Mouse (Mus musculus) embryonic stem cell, embryonic (primary cell): ENCODE measurements at regions not wholly inside any gene's neighbourhood (a gene's known extent, or its start where the extent isn't known, plus 50 kb on each side); places are given as distances from the start of the nearest gene placed in this dataset.

Source experiments
- CTCF ChIA-PET, 4 experiments: fragments of 300-600 bp in 2 of 4; fragments of 350-600 bp in 2 of 4; sonication (Branson Sonifier 250); formaldehyde crosslinking; loops; one replicate each; lab custom pipeline; 2022; ENCODE audit warnings: inconsistent platforms in 2 of 4; lab: Charles Lee
- POLR2A ChIA-PET, 4 experiments: fragments of 300-600 bp in 2 of 4; fragments of 350-600 bp in 2 of 4; sonication (Branson Sonifier 250); formaldehyde crosslinking; loops; one replicate each; lab custom pipeline; 2022; ENCODE audit warnings: antibody characterized with exemption in 4 of 4, inconsistent platforms in 1 of 4; lab: Charles Lee

GRCm38 (mm10) chr1:137605890-137606663 is 569.4 kb downstream of the Ptprc start:
- POLR2A ChIA-PET, result interaction anchor here in 1 of 4 experiments (0.7 kb wide), 1 partner anchor 111 kb away, joined by 3 read pairs; no protein-coding TSS in a partner anchor
- CTCF ChIA-PET, result no interaction called here

- POLR2A ChIA-PET, result interaction anchor here in 1 of 4 experiments (0.6 kb wide), 1 partner anchor 16 kb away, joined by 6 read pairs; no protein-coding TSS in a partner anchor
- CTCF ChIA-PET, result no interaction called here
Observed at GRCm38 (mm10) chr1:137593732-137594131, 581.8 kb downstream of the Ptprc start.

- ChIA-PET CTCF (no interaction called here), POLR2A (no interaction called here)
Observed at GRCm38 (mm10) chr1:137591891-137592290, 583.6 kb downstream of the Ptprc start.

GRCm38 (mm10) chr1:137591295-137591694 is 584.2 kb downstream of the Ptprc start:
- ChIA-PET POLR2A (no interaction called here), CTCF (no interaction called here)

GRCm38 (mm10) chr1:137588304-137589300 is 586.9 kb downstream of the Ptprc start:
- CTCF ChIA-PET, result no interaction called here
- POLR2A ChIA-PET, result interaction anchor here in 1 of 4 experiments (0.6 kb wide), 1 partner anchor 587 kb away, joined by 3 read pairs; the partner anchor contains the start of gene Ptprc

- POLR2A ChIA-PET, result no interaction called here
- CTCF ChIA-PET, result no interaction called here
Observed at GRCm38 (mm10) chr1:137587481-137588228, 587.9 kb downstream of the Ptprc start.

- ChIA-PET CTCF (no interaction called here), POLR2A (no interaction called here)
Observed at GRCm38 (mm10) chr1:137584696-137585095, 590.8 kb downstream of the Ptprc start.

- ChIA-PET CTCF (no interaction called here), POLR2A (no interaction called here)
Observed at GRCm38 (mm10) chr1:137584104-137584675, 591.3 kb downstream of the Ptprc start.

- POLR2A ChIA-PET, result no interaction called here
- CTCF ChIA-PET, result no interaction called here
Observed at GRCm38 (mm10) chr1:137577639-137578038, 597.9 kb downstream of the Ptprc start.

- POLR2A ChIA-PET, result no interaction called here
Observed at GRCm38 (mm10) chr1:137576174-137576573, 599.3 kb downstream of the Ptprc start.

GRCm38 (mm10) chr1:137575380-137575779 is 600.1 kb downstream of the Ptprc start:
- ChIA-PET POLR2A (no interaction called here), CTCF (no interaction called here)

More at GRCm38 (mm10) chr1:137576174-137576573, 599.3 kb downstream of the Ptprc start:
- CTCF ChIA-PET, result no interaction called here

- CTCF ChIA-PET, result no interaction called here
- POLR2A ChIA-PET, result no interaction called here
Observed at GRCm38 (mm10) chr1:137571905-137572865, 603.3 kb downstream of the Ptprc start.

GRCm38 (mm10) chr1:137571190-137571904 is 604.2 kb downstream of the Ptprc start:
- CTCF ChIA-PET, result no interaction called here
- POLR2A ChIA-PET, result interaction anchor here in 1 of 4 experiments (0.5 kb wide), 1 partner anchor 839 kb away, joined by 3 read pairs; no protein-coding TSS in a partner anchor

GRCm38 (mm10) chr1:137567526-137567925 is 607.3 kb upstream of the Nr5a2 start:
- POLR2A ChIA-PET, result no interaction called here
- CTCF ChIA-PET, result no interaction called here

- POLR2A ChIA-PET, result no interaction called here
- CTCF ChIA-PET, result no interaction called here
Observed at GRCm38 (mm10) chr1:137565573-137566048, 605.4 kb upstream of the Nr5a2 start.

- ChIA-PET POLR2A (no interaction called here), CTCF (no interaction called here)
Observed at GRCm38 (mm10) chr1:137561686-137562085, 601.4 kb upstream of the Nr5a2 start.
